13 mouse cellular contexts compared by ENCODE assay signal in genomic region chr3:42908404-42908803, GRCm38 (mm10).
DNase-seq lines count a peak whose midpoint lies in the region; ATAC-seq and TF ChIP-seq lines count a peak whose summit lies in the region.
"Had no signal": no experiment of that assay in that cellular context is flagged by ENCODE, and none has a peak within 500 bp of the region (broad histone marks: within the 10 kb centered on the region; RNA-seq: fewer than 3 reads in every experiment).

No protein-coding gene starts in this region.

- peak; percentile 91 for ATAC-seq in forebrain, embryonic 12.5 days (ENCODE audit: low FRiP score)
- ATAC-seq in hindbrain, embryonic 15.5 days (ENCODE audit: low FRiP score, low read depth) = peak; percentile 79
- 0 out of 2 replicates have a peak, but pooled peaks have one; percentile 47 for ATAC-seq in midbrain, postnatal 0 days (ENCODE audit: low FRiP score)
- ATAC-seq in stomach, postnatal 0 days (ENCODE audit: low FRiP score, low TSS enrichment) = no peak
- ATAC-seq: Patski had no signal

- H3K27me3 ChIP-seq in forebrain, embryonic 12.5 days = peaks cover 32% of the 10 kb centered on the region
- no peaks in the 10 kb centered on the region for H3K27me3 ChIP-seq in hindbrain, embryonic 15.5 days
- no peaks in the 10 kb centered on the region for H3K27me3 ChIP-seq in midbrain, postnatal 0 days (ENCODE audit: insufficient read depth, low read length)
- H3K27me3 ChIP-seq in stomach, postnatal 0 days (ENCODE audit: control insufficient read depth, insufficient read depth, low read length) = no peaks in the 10 kb centered on the region
- H3K27me3 ChIP-seq: CH12.LX; liver, embryonic 15.5 days; Patski had no signal

- TF ChIP-seq EP300 in stomach, postnatal 0 days (optimal IDR thresholded peaks at IDR 0.05) = no peak

- H3K9ac ChIP-seq in forebrain, embryonic 12.5 days = no peak overlapping the region
- no peak overlapping the region for H3K9ac ChIP-seq in hindbrain, embryonic 15.5 days
- H3K9ac ChIP-seq in midbrain, postnatal 0 days (replicated peaks; ENCODE audit: low read length, poor library complexity, severe bottlenecking) = no peak overlapping the region
- no peak overlapping the region for H3K9ac ChIP-seq in stomach, postnatal 0 days (ENCODE audit: low read length)
- H3K9ac ChIP-seq: liver, embryonic 15.5 days had no signal

- H3K4me3 ChIP-seq in forebrain, embryonic 12.5 days (replicated peaks) = no peak overlapping the region
- H3K4me3 ChIP-seq in hindbrain, embryonic 15.5 days = no peak overlapping the region
- no peak overlapping the region for H3K4me3 ChIP-seq in midbrain, postnatal 0 days (ENCODE audit: low read depth, low read length)
- H3K4me3 ChIP-seq in stomach, postnatal 0 days (ENCODE audit: low read depth, low read length) = no peak overlapping the region
- H3K4me3 ChIP-seq: heart, embryonic 10.5 days; limb, embryonic 10.5 days; liver, embryonic 15.5 days had no signal

- no peaks in the 10 kb centered on the region for H3K36me3 ChIP-seq in forebrain, embryonic 12.5 days (replicated peaks)
- H3K36me3 ChIP-seq in hindbrain, embryonic 15.5 days = no peaks in the 10 kb centered on the region
- H3K36me3 ChIP-seq in midbrain, postnatal 0 days (ENCODE audit: insufficient read depth, low read length) = no peaks in the 10 kb centered on the region
- H3K36me3 ChIP-seq in stomach, postnatal 0 days (ENCODE audit: control insufficient read depth, insufficient read depth, low read length) = no peaks in the 10 kb centered on the region
- H3K36me3 ChIP-seq: heart, embryonic 10.5 days; limb, embryonic 10.5 days; liver, embryonic 15.5 days had no signal

- no peak overlapping the region for H3K4me2 ChIP-seq in forebrain, embryonic 12.5 days
- no peak overlapping the region for H3K4me2 ChIP-seq in hindbrain, embryonic 15.5 days
- no peak overlapping the region for H3K4me2 ChIP-seq in midbrain, postnatal 0 days (ENCODE audit: low read depth, low read length, poor library complexity, severe bottlenecking)
- no peak overlapping the region for H3K4me2 ChIP-seq in stomach, postnatal 0 days (replicated peaks; ENCODE audit: low read depth)
- H3K4me2 ChIP-seq: liver, embryonic 15.5 days had no signal

- peak; percentile 47 for DNase-seq in embryo, embryonic 10.5 days (ENCODE audit: low spot score)
- DNase-seq in midbrain, postnatal 0 days (ENCODE audit: low spot score) = peak; percentile 65
- DNase-seq in layer of hippocampus, postnatal 14 days (ENCODE audit: low spot score in 2 of 2) = no peak
- no peak for DNase-seq in lung, postnatal 25 days (ENCODE audit: low spot score)
- no peak for DNase-seq in stomach, postnatal 0 days (ENCODE audit: low spot score)
- DNase-seq: adrenal gland, adult 2 months had no signal

- H3K4me1 ChIP-seq in forebrain, embryonic 12.5 days = peaks cover 3% of the 10 kb centered on the region; the same call in 1 of the 2 replicates
- H3K4me1 ChIP-seq in hindbrain, embryonic 15.5 days (replicated peaks) = peaks cover 4% of the 10 kb centered on the region; the same call in 1 of the 2 replicates
- H3K4me1 ChIP-seq in midbrain, postnatal 0 days (ENCODE audit: insufficient read depth, low read length) = no peaks in the 10 kb centered on the region
- H3K4me1 ChIP-seq in stomach, postnatal 0 days (replicated peaks; ENCODE audit: control insufficient read depth, insufficient read depth) = no peaks in the 10 kb centered on the region
- H3K4me1 ChIP-seq: heart, embryonic 10.5 days; limb, embryonic 10.5 days; liver, embryonic 15.5 days had no signal

- no peaks in the 10 kb centered on the region for H3K9me3 ChIP-seq in forebrain, embryonic 12.5 days
- H3K9me3 ChIP-seq in hindbrain, embryonic 15.5 days = no peaks in the 10 kb centered on the region
- no peaks in the 10 kb centered on the region for H3K9me3 ChIP-seq in midbrain, postnatal 0 days (ENCODE audit: low read length)
- H3K9me3 ChIP-seq in stomach, postnatal 0 days (ENCODE audit: control insufficient read depth, low read length) = no peaks in the 10 kb centered on the region
- H3K9me3 ChIP-seq: heart, embryonic 10.5 days; limb, embryonic 10.5 days; liver, embryonic 15.5 days had no signal

- no peak overlapping the region for H3K27ac ChIP-seq in forebrain, embryonic 12.5 days
- no peak overlapping the region for H3K27ac ChIP-seq in hindbrain, embryonic 15.5 days (replicated peaks)
- no peak overlapping the region for H3K27ac ChIP-seq in midbrain, postnatal 0 days (ENCODE audit: low read depth, low read length)
- no peak overlapping the region for H3K27ac ChIP-seq in stomach, postnatal 0 days (replicated peaks)
- H3K27ac ChIP-seq: heart, embryonic 10.5 days; limb, embryonic 10.5 days; liver, embryonic 15.5 days had no signal

- TF ChIP-seq CTCF in midbrain, postnatal 0 days (IDR thresholded peaks at IDR 0.05) = no peak
- TF ChIP-seq CTCF in stomach, postnatal 0 days (IDR thresholded peaks at IDR 0.05; ENCODE audit: low read depth) = no peak

Comparison
In these comparisons a context has a peak if more than half of its experiments do, and no peak if none do; other contexts are left out.
1. DNase-seq: peak in embryo, embryonic 10.5 days (single experiment) and midbrain, postnatal 0 days (single experiment); none in layer of hippocampus, postnatal 14 days (0 of 2), lung, postnatal 25 days (single experiment) and stomach, postnatal 0 days (single experiment).